Mouse (Mus musculus) large intestine, adult 2 months (tissue): ENCODE data around the gene Plch2. TPM values are rescaled to one million over a fixed set of nuclear protein-coding genes. Genes with fewer than 3 reads are reported as not detected.

Experiments
- DNase-seq: peaks from one replicate; pipeline ENCODE4 v3.0.0-alpha.2; 2012; ENCODE audit warnings: low read depth, low spot score
- WGBS: fragments of 180-500 bp; shearing (Covaris S2); methylation state at CpG from one replicate; pipeline ENCODE4 v1.1.7; 2018; 5-methylcytosine and 5-hydroxymethylcytosine counted together
- polyA plus RNA-seq: library from polyadenylated mRNA; depleted of rRNA; stranded (reverse); fragments of >200 nt; gene quantifications from 2 replicates; pipeline ENCODE4 v1.2.3, GENCODE M21; 2012

The Plch2 gene
- polyA plus RNA-seq, 1 experiment = 28.5 TPM

- no peak for DNase-seq
Measured at GRCm38 (mm10) chr4:155007641-155008040, 48.9 kb downstream of the Plch2 start.

GRCm38 (mm10) chr4:155006296-155006695 is 50.3 kb downstream of the Plch2 start:
- 70% methylated on average over 10 of the region's 10 CpGs for WGBS
- no peak for DNase-seq

More at GRCm38 (mm10) chr4:155007641-155008040, 48.9 kb downstream of the Plch2 start:
- 78% methylated on average over 3 of the region's 3 CpGs for WGBS

GRCm38 (mm10) chr4:155005278-155005677 is 51.3 kb downstream of the Plch2 start:
- no peak for DNase-seq
- WGBS = 93% methylated on average over 3 of the region's 3 CpGs

DNA sequence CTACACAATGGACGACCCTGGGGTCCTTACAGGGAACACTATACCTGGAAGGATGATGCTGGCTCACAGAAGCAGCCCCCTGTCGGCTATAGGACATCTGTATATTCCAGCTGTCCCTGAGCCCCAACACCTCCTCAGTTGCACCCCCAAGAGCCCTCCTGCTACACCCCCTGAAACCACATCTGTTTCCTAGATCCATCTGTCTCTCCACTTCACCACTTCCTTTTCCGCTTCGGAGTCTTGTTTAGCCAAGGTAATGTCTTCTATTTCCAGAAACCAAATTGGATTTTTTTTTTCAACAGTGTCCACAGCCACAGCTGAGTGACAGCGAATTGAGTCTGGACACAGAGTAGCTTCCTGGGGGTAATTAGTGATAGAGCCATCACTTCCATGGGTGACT is 57.2 kb downstream of the Plch2 start:
- no peak for DNase-seq
- 80% methylated on average over 5 of the region's 5 CpGs for WGBS

DNA sequence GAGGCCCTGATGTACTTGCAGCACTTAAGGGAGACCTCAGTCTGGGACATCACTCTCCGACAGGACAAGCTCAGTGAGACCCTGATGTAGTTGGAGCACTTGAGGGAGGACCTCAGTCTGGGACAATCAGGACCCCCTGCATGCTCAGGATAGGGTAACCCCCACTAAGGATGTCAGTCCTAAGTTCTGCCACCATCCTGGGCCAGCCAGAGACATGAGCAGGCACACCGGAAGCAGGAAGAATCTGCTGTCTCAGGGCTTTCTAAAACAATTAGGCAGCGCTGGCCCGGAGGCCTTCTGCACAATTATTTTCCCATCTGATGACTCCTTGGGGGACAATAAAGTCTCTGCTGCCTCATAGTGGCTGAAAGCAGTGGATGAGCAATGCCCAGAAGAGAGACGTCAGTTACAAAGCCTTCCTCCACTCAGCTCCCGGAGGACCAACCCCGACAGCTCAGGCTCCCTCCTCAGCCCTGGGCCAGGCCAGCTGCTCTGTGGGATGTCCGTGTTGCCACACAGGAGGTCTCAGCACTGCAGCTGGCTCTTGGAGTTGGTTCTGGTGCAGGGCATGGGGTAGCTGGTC is 59.9 kb downstream of the Plch2 start:
- WGBS = 66% methylated on average over 8 of the region's 8 CpGs
- no peak for DNase-seq

GRCm38 (mm10) chr4:154994876-154995275 is 61.7 kb downstream of the Plch2 start:
- no peak for DNase-seq
- 77% methylated on average over 4 of the region's 4 CpGs for WGBS

DNA sequence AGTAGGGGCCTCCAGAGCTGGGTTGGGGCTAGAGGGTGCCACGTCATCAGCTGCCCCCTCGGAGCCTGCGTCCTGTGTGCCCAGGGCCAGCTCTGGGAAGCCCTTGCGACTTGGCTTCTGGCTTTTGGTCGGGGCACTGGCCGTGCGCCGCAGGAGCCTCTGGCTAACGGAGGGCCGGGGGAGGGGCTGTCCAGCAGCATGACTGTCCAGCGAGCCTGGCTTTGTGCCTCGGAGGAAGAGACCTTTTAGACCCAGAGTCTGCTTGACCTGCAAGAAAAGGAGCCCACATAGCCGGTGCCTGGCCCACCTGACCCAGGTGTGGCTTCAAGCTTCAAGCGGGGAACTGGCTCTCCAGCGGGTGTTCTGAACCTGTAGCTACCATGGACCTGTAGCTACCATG is 69.8 kb downstream of the Plch2 start:
- 87% methylated on average over 15 of the region's 15 CpGs for WGBS
- DNase-seq = no peak

DNA sequence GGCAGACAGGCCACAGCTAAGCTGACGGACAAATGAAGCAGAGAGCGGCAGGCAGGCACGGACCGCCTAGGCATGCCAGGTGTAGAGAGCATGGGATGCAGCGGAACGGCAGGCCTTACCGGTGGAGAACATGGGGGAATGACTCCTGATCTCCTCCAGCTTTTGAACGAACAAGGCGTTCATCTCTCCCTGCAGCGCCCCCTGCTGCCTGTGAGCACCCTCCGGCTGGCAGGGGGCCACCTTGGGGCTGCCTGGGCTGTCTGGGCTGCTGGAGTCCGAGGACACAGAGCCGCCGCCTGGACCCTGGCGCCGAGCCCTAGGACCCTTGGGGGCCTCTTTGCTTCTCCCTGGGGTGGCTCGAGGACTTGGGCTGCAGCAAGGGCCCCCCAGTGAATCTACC is 70.5 kb downstream of the Plch2 start:
- WGBS = 39% methylated on average over 17 of the region's 17 CpGs
- no peak for DNase-seq

DNA sequence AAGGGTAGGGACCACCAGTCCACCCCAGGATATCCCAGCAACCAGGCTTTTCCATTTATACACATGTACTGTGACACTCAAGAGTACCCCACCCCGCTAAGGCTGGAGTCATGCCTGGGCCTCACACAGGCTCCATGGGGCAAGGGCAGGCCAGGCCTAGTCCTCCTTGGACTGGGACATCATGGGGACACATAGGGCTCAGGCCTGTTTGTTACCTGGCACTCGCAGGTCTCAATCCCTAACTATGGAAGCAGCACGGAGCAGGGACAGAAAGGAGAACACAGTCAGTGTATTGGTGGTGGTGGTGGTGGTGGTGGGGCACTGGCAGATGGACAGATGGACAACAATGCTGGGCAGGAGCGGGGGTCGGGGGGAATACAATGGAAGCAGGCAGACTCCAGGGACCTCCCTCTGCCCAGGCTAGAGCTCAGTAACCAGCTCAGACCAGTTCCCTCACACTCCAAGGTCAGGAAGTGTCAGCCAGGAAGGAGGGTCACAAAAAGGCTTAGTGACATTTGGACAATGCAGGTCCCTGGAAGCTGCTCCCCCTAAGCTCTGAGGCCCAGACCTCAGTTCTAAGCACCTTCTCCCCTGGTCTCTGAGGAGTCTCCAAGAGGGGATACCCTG is 71.3 kb downstream of the Plch2 start:
- WGBS = 97% methylated on average over 5 of the region's 5 CpGs
- DNase-seq = no peak

DNA sequence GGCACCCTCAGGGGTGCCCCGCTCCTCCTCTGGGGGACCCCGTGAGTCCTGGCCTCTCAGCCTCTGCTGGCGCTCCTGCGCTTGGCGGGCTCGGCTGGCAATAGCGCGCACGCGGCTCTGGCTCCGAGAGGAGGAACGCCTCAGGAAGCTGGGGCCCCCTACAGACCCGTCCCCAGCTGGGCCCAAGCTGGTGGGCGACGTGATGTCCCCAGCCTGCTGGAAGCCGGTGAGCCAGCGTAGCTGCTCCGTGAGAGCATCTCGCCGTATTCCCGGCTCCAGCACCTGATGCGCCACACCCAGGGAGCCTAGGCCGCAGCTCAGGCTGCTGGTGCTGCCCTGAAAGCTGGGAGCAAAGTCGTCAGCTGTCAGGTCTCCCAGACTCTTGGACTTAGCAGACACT is 72.8 kb downstream of the Plch2 start:
- 62% methylated on average over 24 of the region's 24 CpGs for whole genome bisulfite sequencing
- DNase-seq = no peak

DNA sequence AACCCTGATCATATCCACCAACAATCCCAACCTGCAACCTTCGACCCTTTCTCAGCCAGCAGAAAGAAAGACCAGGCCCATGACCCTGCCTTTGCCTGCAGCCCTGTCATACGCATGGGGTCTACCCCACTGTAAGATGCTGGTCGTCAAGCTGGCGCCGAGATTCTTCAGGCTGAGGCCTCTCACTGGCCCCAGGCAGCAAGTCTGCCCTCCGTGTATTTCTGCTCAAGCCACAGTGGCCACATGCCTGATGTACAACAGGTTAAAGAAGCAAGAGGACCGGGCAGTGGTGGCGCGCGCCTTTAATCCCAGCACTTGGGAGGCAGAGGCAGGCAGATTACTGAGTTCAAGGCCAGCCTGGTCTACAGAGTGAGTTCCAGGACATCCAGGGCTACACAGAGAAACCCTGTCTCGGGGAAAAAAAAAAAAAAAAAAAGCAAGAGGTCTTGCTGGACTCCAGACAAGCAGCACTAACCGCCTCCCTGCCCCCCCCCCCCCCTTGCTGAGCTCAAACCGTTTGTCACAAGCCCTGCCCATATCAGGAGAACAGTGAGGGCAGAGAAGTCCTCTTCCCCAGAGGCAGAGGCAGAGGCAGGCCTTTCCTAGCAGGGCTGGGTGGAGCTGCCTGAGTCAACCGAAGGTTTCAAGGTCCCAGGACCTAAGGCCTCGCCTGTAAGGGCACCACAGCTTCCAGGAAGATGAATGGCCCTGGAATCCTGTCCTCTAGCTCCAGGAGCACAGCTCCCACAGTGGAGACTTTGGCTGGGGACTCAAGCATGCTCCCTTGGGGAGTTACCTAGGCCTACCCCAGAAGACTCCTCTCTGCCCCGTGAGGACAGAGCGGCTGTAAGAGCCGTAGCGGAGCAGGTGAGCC is 74.1 kb downstream of the Plch2 start:
- no peak for DNase-seq
- WGBS = 65% methylated on average over 19 of the region's 19 CpGs

GRCm38 (mm10) chr4:154981530-154981929 is 75.1 kb downstream of the Plch2 start:
- WGBS = 39% methylated on average over 7 of the region's 7 CpGs
- no peak for DNase-seq

GRCm38 (mm10) chr4:154981076-154981475 is 75.5 kb downstream of the Plch2 start:
- no peak for DNase-seq
- 82% methylated on average over 6 of the region's 6 CpGs for WGBS

DNA sequence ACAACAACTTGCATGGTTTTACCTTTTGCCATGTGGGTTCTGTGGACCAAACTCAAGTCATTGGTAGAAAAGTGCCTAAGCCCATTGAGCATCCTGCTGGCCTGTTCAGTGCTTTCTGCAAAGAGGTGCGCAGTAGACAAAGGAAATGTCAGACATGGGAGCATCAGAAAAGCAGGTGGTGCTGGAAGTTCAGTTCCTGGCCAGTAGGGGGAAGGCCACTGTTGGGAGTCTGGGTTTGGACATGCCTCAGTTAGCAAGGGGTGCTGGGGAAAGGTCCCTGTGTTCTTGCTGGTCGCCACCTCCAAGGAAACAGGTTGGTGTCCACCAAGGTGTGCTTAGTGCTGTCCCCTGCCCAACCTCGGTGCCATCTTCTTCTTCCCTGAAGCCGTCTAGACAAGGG is 76.5 kb downstream of the Plch2 start:
- DNase-seq = no peak
- 85% methylated on average over 4 of the region's 4 CpGs for WGBS

GRCm38 (mm10) chr4:154974163-154974611 is 82.4 kb downstream of the Plch2 start:
- DNase-seq = no peak
- 78% methylated on average over 11 of the region's 11 CpGs for WGBS

GRCm38 (mm10) chr4:154972546-154972945 is 84.0 kb downstream of the Plch2 start:
- WGBS = 95% methylated on average over 12 of the region's 12 CpGs

GRCm38 (mm10) chr4:154967173-154967572 is 89.4 kb downstream of the Plch2 start:
- WGBS = 59% methylated on average over 5 of the region's 5 CpGs
- DNase-seq = no peak

More at GRCm38 (mm10) chr4:154972546-154972945, 84.0 kb downstream of the Plch2 start:
- no peak for DNase-seq

- whole genome bisulfite sequencing = 58% methylated on average over 3 of the region's 3 CpGs
- no peak for DNase-seq
Measured at GRCm38 (mm10) chr4:154965856-154966255, 90.7 kb downstream of the Plch2 start.

DNA sequence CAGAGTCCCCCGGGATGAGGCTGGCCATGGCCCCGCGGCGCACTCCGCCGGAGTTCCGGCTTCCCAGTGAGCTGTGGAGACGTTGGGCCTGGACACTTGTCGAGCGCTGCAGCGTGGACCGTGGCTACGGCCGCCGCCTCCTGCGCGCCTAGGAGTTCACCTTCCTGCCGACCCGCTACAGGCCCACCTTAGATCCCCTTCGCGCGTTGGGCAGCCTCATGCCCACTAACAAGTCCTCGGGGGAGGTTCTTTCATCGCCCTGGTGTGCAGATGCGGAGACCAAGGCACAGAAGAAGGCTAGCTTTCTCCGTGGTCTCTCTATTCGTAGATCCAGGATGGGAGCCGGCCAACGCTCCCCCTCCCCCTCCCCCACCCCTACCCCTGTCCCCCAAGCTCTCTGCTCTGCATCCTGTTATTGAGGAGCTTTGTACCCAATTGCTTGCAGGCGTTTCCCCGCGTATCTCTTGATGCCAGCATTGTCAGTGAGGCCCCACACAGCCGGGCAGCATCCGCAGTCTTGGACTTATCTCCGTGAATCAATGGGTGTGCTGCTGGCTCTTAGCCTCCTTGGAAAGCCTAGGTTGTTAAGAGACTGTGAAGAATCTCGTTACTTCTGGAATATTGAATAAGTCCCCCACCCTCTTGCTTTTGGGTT is 91.9 kb downstream of the Plch2 start:
- under 1% methylated on average over 36 of the region's 36 CpGs for WGBS
- DNase-seq = no peak
